Mouse (Mus musculus) heart, embryonic 15.5 days (tissue): ENCODE data around the gene Capn1. TPM values are rescaled to one million over a fixed set of nuclear protein-coding genes. Genes with fewer than 3 reads are reported as not detected.
A peak's percentile ranks its signal among the peaks of the same experiment; 100 is the strongest.

Source experiments
- ATAC-seq: fragments of 200-750 bp; cut with Nextera tagmentation; replicated peaks from 2 replicates; pipeline ENCODE4 v1.8.0; 2017; ENCODE audit warnings: low read depth, moderate TSS enrichment; ENCODE audit not compliant: insufficient number of reproducible peaks, insufficient read depth, low FRiP score
- H3K27ac ChIP-seq: fragments of 300-500 bp; sonication (generic); 2 replicates; pipeline ENCODE4 v1.5.1; 2015; ENCODE audit warnings: mild to moderate bottlenecking, inconsistent platforms
- H3K27me3 ChIP-seq: fragments of 300-500 bp; sonication (generic); 2 replicates; pipeline ENCODE4 v1.6.1; 2015; ENCODE audit warnings: inconsistent platforms
- H3K36me3 ChIP-seq: fragments of 300-500 bp; sonication (generic); 2 replicates; pipeline ENCODE4 v1.6.1; 2015; ENCODE audit warnings: mild to moderate bottlenecking, inconsistent platforms
- H3K4me1 ChIP-seq: fragments of 300-500 bp; sonication (generic); replicated peaks from 2 replicates; pipeline ENCODE4 v1.6.1; 2015; ENCODE audit warnings: inconsistent platforms
- H3K4me2 ChIP-seq: fragments of 300-500 bp; sonication (generic); 2 replicates; pipeline ENCODE4 v1.6.1; 2015; ENCODE audit warnings: inconsistent platforms, mild to moderate bottlenecking, moderate library complexity
- H3K4me3 ChIP-seq: fragments of 300-500 bp; sonication (generic); 2 replicates; pipeline ENCODE4 v1.5.1; 2015; ENCODE audit warnings: mild to moderate bottlenecking, inconsistent platforms
- H3K9ac ChIP-seq: fragments of 300-500 bp; sonication (generic); 2 replicates; pipeline ENCODE4 v1.6.1; 2015; ENCODE audit warnings: mild to moderate bottlenecking, inconsistent platforms
- H3K9me3 ChIP-seq: fragments of 300-500 bp; sonication (generic); replicated peaks from 2 replicates; pipeline ENCODE4 v1.6.1; 2016; ENCODE audit warnings: inconsistent platforms
- WGBS: fragments of 180-500 bp; shearing (Covaris S2); methylation state at CpG from one replicate; pipeline ENCODE4 v1.1.7; 2015; ENCODE audit warnings: mixed read lengths; 5-methylcytosine and 5-hydroxymethylcytosine counted together
- polyA plus RNA-seq: library from polyadenylated mRNA; unstranded; fragments of >200 nt; fragmentation: Nextera tagmentation; extraction: Ambion mirVana; gene quantifications from 2 replicates; pipeline ENCODE4 v1.2.1, GENCODE M21; 2015

The Capn1 gene
- polyA plus RNA-seq: 6.6 and 10.0 TPM in 2 replicates

- 0 out of 2 replicates have a peak, but pooled peaks cover 4% of the 10 kb centered on the region for H3K27me3 ChIP-seq
- peak within 1 kb of the TSS; percentile 75 for H3K27ac ChIP-seq
- peak within 1 kb of the TSS; percentile 71 for H3K9ac ChIP-seq
- H3K36me3 ChIP-seq: no peaks in the 10 kb centered on the region
- peaks cover 19% of the 10 kb centered on the region for H3K4me1 ChIP-seq
- H3K4me3 ChIP-seq: peak within 1 kb of the TSS; percentile 70
- WGBS: 3% methylated on average over 40 of the region's 40 CpGs
- ATAC-seq: peak; percentile 84
- peak within 1 kb of the TSS; percentile 92 for H3K4me2 ChIP-seq
- no peaks in the 10 kb centered on the region for H3K9me3 ChIP-seq
Measured at GRCm38 (mm10) chr19:6015511-6016315, at the start of gene Capn1. Capn1 (minus strand) TSS chr19:6015897.

- 91% methylated on average over 6 of the region's 6 CpGs for WGBS
- H3K36me3 ChIP-seq: peaks cover 14% of the 10 kb centered on the region
- peaks cover 42% of the 10 kb centered on the region for H3K4me1 ChIP-seq
- ATAC-seq: no peak
- H3K9ac ChIP-seq: peak overlapping the region; percentile 19; the same call in 1 of the 2 replicates
- no peaks in the 10 kb centered on the region for H3K9me3 ChIP-seq
- no peak overlapping the region for H3K27ac ChIP-seq
- peak overlapping the region; percentile 89; the same call in 1 of the 2 replicates for H3K4me2 ChIP-seq
- 0 out of 2 replicates have a peak overlapping the region, but pooled peaks have one; percentile 62 for H3K4me3 ChIP-seq
- H3K27me3 ChIP-seq: no peaks in the 10 kb centered on the region
Measured at GRCm38 (mm10) chr19:6063081-6063480, 47.4 kb upstream of the Capn1 start.

- Histone ChIP-seq H3K4me3 (peak overlapping the region; percentile 62), H3K9ac (peak overlapping the region; percentile 81), H3K9me3 (no peaks in the 10 kb centered on the region), H3K27me3 (no peaks in the 10 kb centered on the region), H3K36me3 (peaks cover 14% of the 10 kb centered on the region), H3K4me2 (peak overlapping the region; percentile 89), H3K27ac (peak overlapping the region; percentile 88), H3K4me1 (peaks cover 36% of the 10 kb centered on the region)
- WGBS: 61% methylated on average over 5 of the region's 5 CpGs
- ATAC-seq: no peak
Measured at GRCm38 (mm10) chr19:6062418-6062817, 46.7 kb upstream of the Capn1 start.

GRCm38 (mm10) chr19:6061641-6062302 is 46.1 kb upstream of the Capn1 start:
- H3K4me2 ChIP-seq: peak overlapping the region; percentile 89
- no peak for ATAC-seq

GRCm38 (mm10) chr19:6061021-6061533 is 45.4 kb upstream of the Capn1 start, which contains the start of gene Znhit2:
Znhit2 (plus strand) TSS chr19:6061192.
- peak within 1 kb of the TSS; percentile 62 for H3K4me3 ChIP-seq
- ATAC-seq: peak; percentile 76
- 0% methylated on average over 58 of the region's 58 CpGs for WGBS
- H3K9me3 ChIP-seq: no peaks in the 10 kb centered on the region
- peak within 1 kb of the TSS; percentile 81 for H3K9ac ChIP-seq
- H3K4me1 ChIP-seq: peaks cover 35% of the 10 kb centered on the region
- H3K36me3 ChIP-seq: peaks cover 14% of the 10 kb centered on the region
- H3K4me2 ChIP-seq: peak within 1 kb of the TSS; percentile 89
- no peaks in the 10 kb centered on the region for H3K27me3 ChIP-seq
- peak within 1 kb of the TSS; percentile 88 for H3K27ac ChIP-seq

More at GRCm38 (mm10) chr19:6061641-6062302, 46.1 kb upstream of the Capn1 start:
- Histone ChIP-seq H3K36me3 (peaks cover 14% of the 10 kb centered on the region), H3K27ac (peak overlapping the region; percentile 88), H3K9ac (peak overlapping the region; percentile 81), H3K4me1 (peaks cover 33% of the 10 kb centered on the region), H3K27me3 (no peaks in the 10 kb centered on the region), H3K4me3 (peak overlapping the region; percentile 62), H3K9me3 (no peaks in the 10 kb centered on the region)
- WGBS: under 1% methylated on average over 44 of the region's 44 CpGs

GRCm38 (mm10) chr19:6058966-6059365 is 43.3 kb upstream of the Capn1 start:
- WGBS: 82% methylated on average over 5 of the region's 5 CpGs
- Histone ChIP-seq H3K4me2 (peak overlapping the region; percentile 79), H3K4me1 (peaks cover 35% of the 10 kb centered on the region), H3K27ac (no peak overlapping the region), H3K36me3 (peaks cover 30% of the 10 kb centered on the region), H3K4me3 (peak overlapping the region; percentile 94), H3K9me3 (no peaks in the 10 kb centered on the region), H3K9ac (peak overlapping the region; percentile 92; the same call in 1 of the 2 replicates), H3K27me3 (no peaks in the 10 kb centered on the region)
- ATAC-seq: no peak

GRCm38 (mm10) chr19:6058513-6058912 is 42.8 kb upstream of the Capn1 start:
- Histone ChIP-seq H3K9ac (peak overlapping the region; percentile 92), H3K27ac (peak overlapping the region; percentile 83), H3K27me3 (no peaks in the 10 kb centered on the region), H3K4me1 (peaks cover 35% of the 10 kb centered on the region), H3K4me3 (peak overlapping the region; percentile 94), H3K4me2 (peak overlapping the region; percentile 79), H3K36me3 (peaks cover 34% of the 10 kb centered on the region), H3K9me3 (no peaks in the 10 kb centered on the region)
- ATAC-seq: no peak
- 28% methylated on average over 5 of the region's 5 CpGs for WGBS

- peaks cover 29% of the 10 kb centered on the region for H3K4me1 ChIP-seq
- H3K27me3 ChIP-seq: no peaks in the 10 kb centered on the region
- peak within 1 kb of the TSS; percentile 83 for H3K27ac ChIP-seq
- WGBS: under 1% methylated on average over 62 of the region's 63 CpGs
- H3K36me3 ChIP-seq: peaks cover 45% of the 10 kb centered on the region
- peak within 1 kb of the TSS; percentile 79 for H3K4me2 ChIP-seq
- no peaks in the 10 kb centered on the region for H3K9me3 ChIP-seq
- ATAC-seq: peak; percentile 88
- peak within 1 kb of the TSS; percentile 92 for H3K9ac ChIP-seq
- H3K4me3 ChIP-seq: peak within 1 kb of the TSS; percentile 94
Measured at GRCm38 (mm10) chr19:6057313-6058096, 41.8 kb upstream of the Capn1 start, which contains the start of the genes Mrpl49 and Fau. Mrpl49 (minus strand) TSS chr19:6057785. Fau (plus strand) TSS chr19:6057844.

- Histone ChIP-seq H3K4me3 (peak overlapping the region; percentile 94), H3K4me2 (peak overlapping the region; percentile 79), H3K9ac (peak overlapping the region; percentile 85), H3K9me3 (no peaks in the 10 kb centered on the region), H3K27me3 (no peaks in the 10 kb centered on the region), H3K4me1 (peaks cover 24% of the 10 kb centered on the region), H3K36me3 (peaks cover 53% of the 10 kb centered on the region), H3K27ac (no peak overlapping the region)
- no peak for ATAC-seq
- WGBS: 43% methylated on average over 4 of the region's 4 CpGs
Measured at GRCm38 (mm10) chr19:6056696-6057095, 41.0 kb upstream of the Capn1 start.

- Histone ChIP-seq H3K4me1 (peaks cover 20% of the 10 kb centered on the region), H3K27me3 (no peaks in the 10 kb centered on the region), H3K36me3 (peaks cover 71% of the 10 kb centered on the region), H3K27ac (no peak overlapping the region), H3K9ac (no peak overlapping the region), H3K9me3 (no peaks in the 10 kb centered on the region), H3K4me3 (no peak overlapping the region), H3K4me2 (no peak overlapping the region)
- ATAC-seq: no peak
- 79% methylated on average over 5 of the region's 5 CpGs for WGBS
Measured at GRCm38 (mm10) chr19:6054296-6054695, 38.6 kb upstream of the Capn1 start.
